Mouse (Mus musculus) lung, postnatal 0 days (tissue): ENCODE data around the gene Kcnk10.
A peak's percentile ranks its signal among the peaks of the same experiment; 100 is the strongest.

Experiments
- CTCF ChIP-seq: IDR thresholded peaks from 2 replicates; pipeline ENCODE4 v1.5.1; 2016; ENCODE audit warnings: antibody characterized with exemption, mild to moderate bottlenecking
- EP300 ChIP-seq: IDR thresholded peaks from 2 replicates; pipeline ENCODE4 v1.6.1; 2016; ENCODE audit warnings: antibody characterized with exemption, mild to moderate bottlenecking, control low read depth

DNA sequence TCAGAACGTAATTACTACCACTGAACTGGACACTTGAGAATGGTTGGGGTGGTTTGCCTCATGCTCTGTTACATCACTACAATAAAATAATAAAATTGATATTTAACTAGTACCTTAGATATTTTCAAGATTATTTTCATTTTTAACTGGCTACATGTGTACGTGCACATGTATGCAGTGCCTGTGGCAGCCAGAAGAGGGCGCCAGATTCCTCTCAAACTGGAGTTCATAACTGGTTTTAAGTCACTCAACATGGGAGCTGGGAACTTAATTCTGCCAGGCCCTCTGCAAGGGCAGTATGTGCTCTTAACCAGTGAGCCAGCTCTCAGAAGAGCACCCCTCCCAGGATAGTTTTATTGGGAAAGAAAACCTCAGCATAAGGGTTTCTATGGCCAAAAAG, 118.2 kb downstream of the Kcnk10 start:
- TF ChIP-seq EP300 (no peak), CTCF (peak; percentile 47)
